Mouse (Mus musculus) monocyte, adult 2 months (primary cell): Measurements from ENCODE around the gene Apc2.

Experiments used
- DNase-seq, 2 experiments: peaks; one replicate each; pipeline ENCODE4 v3.0.0; 2022; ENCODE audit warnings: low spot score in 2 of 2, low read depth in 1 of 2

Gene Apc2

DNA sequence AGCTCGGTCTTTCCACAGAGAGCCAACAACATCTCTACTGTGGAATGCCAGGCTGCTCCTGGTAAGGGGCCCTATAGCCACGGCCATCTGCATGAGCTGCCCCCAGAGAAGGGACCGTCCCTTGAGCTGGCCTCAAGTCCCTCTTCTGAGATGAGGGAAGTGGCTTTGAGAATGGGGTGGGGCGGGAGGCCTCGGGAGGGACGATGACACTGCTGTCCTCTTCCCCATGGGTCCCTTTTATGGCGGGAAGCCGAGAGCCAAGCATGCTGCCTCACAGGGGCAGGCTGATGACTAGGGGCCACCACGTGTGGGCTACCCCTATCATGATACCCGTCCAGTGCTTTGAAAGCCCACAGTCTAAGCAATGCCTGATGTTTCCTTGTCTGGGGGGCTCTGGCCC is 21.2 kb downstream of the Apc2 start:
- no peak for DNase-seq

DNA sequence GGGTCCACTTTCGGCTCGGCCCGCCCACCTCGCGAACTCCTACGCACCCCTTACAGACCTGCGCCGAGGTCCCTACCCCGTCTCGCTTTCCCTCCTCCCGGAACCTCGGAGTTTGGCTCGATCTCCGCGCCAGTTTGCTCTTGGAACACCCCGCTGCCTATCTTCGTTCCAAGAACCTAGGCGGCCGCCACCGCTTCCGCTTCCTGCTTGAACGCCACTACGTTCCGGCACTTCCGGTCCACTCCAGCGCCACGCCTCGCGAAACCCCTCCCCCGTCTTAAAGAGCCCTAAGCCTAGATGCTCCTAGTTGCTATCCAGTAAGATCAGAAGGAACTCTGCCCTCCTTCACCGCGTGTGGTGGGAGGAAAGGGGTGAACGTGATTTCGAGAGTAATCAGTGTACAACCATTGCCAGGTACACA is 24.6 kb downstream of the Apc2 start, which contains the start of gene 2310011J03Rik:
Gene 2310011J03Rik, minus strand, starts transcription at position 198 of the 421 bp plus-strand sequence.
- peak; percentile 72 to 80 for DNase-seq

DNA sequence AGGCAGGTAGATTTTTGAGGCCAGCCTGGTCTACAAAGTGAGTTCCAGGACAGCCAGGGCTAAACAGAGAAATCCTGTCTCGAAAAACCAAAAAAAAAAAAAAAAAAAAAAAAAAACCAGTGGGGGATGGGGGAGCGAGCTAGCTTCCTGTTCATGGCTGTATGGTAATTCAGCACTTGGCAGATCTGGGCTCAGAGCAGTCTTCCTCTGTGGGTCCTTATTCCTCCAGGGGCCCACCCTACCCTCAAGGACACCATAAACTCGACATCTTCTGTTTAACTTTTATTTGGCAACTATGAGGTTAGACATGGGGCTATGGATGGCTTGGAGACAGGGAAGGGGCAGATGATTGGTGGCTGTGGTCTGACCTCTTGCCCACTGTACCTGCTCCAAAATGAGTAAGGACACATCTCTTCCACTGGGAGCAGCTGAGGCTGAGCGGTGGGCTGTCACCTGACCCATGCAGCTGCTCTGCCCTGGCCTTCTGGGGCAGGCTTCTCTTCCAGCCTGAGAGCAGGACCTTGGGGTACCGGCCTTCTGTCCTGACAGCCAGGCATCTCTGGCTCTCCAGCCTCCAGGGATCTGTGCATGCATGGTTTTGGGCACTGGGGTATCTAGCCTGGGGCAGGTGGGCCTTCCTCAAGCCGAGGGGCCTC is 25.4 kb downstream of the Apc2 start:
- no peak for DNase-seq

- no peak for DNase-seq
Observed at GRCm38 (mm10) chr10:80321670-80322581, 26.1 kb downstream of the Apc2 start.

- no peak for DNase-seq
Observed at GRCm38 (mm10) chr10:80322811-80323211, 27.0 kb downstream of the Apc2 start.

DNA sequence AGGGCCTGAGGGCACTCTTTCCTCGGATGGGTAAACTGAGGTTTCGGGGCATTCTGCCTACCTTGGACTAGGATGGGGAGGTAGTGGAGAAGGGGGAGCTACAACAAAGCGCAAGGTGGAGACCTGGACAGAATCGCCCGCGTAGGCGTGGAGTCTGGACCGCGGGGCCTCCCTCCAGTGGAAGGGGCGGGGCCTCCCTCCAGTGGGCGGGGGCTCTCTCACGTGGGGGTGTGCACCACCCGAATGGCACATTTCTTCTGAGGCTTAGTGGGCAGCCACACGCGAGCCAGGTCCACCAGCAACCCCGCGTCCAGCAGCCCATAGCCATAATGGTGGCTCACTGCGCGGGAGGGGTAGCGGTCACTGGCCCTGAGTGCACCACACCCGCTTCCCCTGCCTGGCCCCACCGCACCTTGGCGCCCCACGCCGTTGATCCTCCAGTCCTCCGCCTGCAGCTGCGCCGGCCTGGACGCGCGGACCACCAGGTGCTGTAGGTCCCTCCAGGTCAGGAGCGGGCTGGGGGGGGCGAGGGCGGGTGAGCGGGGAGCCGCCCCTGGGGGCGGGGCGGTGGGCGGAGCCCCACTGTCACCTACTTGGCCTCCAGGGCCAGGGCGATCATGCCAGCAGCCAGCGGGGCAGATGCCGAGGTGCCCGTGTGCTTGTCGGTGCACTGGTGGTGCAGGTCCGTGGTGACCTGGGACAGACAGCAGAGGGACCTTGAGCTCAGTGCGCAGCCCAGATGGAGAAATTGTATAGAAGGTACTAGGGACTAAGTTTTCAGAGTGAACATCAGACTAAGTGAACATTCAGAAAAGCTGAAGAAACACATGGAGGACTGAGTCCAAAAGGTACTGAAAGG is 27.7 kb downstream of the Apc2 start:
- DNase-seq, result peak in 1 of 2 experiments; percentile 49

DNA sequence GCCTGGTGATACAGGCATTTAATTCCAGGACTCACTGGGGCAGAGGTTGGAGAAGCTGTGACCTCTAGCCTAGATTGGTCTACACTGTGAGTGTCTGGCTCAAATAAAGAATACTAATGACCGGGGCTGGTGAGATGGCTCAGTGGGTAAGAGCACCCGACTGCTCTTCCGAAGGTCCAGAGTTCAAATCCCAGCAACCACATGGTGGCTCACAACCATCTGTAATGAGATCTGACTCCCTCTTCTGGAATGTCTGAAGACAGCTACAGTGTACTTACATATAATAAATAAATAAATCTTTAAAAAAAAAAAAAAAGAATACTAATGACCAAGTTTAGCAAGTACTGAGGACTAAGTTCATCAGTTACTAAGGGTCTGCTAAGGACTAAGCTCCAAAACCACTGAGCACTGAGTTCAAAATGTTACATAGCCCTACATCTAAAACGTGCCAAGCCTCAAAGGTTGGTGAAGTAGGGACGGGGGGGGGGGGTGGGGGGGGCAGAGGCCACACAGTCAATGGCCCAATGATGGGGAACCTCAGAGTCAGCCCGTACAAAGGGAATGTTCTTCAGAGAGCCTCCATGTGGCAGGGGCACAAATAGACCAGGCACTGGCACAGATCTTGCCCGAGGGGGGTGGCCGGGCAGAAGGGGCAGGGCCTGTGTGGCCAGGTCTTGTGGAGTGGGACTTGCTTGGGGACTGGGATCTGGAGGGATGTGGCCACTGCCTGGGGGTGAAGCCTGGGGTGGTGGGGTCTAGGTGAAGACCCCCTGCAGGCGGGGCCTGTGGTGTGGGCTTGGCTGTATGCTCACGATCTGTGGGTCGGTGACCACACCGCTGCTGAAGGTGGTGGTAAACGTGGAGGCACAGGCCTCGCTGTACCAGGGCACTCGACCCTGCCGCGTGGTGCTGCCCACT is 28.6 kb downstream of the Apc2 start:
- no peak for DNase-seq

DNA sequence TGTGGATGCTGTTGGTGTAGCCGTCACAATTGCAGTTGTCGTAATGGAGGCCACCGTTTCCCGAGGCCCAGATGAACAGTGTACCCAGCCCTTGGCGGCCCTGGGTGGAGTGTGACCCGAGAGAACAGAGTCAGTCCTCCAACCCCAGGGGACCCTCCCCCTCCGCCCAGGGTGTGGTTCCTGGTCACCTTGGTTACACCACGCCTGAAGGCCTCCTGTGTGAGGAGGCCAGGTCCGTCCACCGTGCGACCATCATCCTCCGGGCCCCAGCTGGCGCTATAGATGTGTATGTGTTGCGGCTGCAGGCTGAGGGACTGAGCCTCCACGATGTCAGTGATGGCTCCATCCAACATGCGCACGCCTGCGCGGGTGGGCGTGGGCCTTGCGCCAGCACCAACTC is 29.3 kb downstream of the Apc2 start:
- no peak for DNase-seq

DNA sequence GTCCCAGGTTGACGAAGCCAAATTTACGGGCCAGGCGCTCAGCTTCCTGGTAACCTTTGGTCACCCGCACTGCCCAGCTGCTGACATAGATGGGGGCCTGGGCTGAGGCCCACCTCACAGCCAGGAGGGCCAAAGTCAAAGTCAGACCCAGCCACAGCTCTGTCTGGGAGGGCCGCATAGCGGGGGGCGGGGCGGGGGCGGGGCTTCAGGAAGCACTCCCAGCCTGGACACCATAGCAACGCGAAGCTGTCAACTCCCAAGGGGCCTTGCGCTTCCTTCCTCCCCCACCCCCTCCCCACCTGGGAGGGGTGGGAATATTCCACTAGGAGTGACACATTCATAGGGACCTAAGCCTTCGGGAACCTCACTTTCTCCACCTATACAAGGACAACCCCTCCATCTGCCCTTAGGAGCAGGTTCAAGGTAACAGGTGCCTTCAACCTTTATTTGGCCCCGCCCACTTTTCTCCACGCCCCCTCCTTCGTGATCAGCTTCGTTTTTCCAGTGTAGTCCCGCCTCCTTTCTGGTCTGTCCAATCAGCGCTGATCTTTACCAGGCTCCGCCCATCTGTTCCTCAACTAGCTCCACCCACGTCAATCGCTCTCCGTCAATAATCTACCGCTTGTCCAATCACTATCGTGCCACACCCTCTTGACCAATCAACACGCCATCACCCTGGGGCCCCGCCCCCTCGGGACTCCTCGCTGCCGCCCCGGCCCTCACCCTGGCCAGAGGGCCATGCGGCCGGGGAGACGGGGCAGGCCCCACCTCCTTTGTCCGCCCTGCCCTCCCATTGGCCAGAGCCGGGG is 33.7 kb downstream of the Apc2 start, which contains the start of the genes Pcsk4 and Reep6:
Gene Pcsk4, minus strand, starts transcription at position 226 of the 809 bp plus-strand sequence.
Gene Reep6, plus strand, starts transcription at position 681 of the 809 bp plus-strand sequence.
- DNase-seq, result peak; percentile 89 to 91

DNA sequence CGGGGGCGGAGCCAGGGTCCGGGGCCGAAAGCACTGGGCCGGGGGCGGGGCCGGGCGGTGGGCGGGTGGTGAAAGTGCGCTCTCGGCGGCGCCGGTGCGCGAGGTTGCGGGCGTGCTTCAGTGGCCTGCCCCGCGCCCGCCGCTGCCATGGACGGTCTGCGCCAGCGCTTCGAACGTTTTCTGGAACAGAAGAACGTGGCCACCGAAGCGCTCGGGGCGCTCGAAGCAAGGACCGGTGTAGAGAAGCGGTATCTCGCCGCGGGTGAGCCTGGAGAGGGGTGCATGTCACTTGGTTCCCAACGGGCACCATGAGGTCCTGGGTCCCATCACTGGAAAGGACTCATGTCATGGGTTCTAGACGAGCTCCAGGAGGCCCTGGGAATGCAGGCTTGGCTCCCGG is 34.3 kb downstream of the Apc2 start:
- DNase-seq, result no peak

DNA sequence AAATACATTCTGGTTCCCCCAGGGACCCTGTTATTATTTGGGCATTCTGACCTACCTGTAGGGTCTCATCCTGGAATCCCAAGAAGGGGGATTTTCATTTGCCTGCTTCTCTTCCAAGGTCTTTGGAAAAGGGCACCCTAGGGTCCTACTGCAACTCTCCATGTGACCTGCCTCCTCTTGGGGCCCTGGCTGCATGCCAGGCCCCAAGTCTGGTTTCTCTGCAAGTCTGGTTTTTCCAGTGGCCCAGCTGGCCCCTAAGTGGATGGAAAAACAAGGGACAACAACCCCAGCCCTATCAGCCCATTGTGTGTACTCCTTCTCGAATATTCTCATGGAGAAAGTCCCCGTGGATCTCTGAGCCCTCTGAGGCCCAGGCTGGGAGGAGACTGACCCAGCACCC is 35.1 kb downstream of the Apc2 start:
- no peak for DNase-seq

DNA sequence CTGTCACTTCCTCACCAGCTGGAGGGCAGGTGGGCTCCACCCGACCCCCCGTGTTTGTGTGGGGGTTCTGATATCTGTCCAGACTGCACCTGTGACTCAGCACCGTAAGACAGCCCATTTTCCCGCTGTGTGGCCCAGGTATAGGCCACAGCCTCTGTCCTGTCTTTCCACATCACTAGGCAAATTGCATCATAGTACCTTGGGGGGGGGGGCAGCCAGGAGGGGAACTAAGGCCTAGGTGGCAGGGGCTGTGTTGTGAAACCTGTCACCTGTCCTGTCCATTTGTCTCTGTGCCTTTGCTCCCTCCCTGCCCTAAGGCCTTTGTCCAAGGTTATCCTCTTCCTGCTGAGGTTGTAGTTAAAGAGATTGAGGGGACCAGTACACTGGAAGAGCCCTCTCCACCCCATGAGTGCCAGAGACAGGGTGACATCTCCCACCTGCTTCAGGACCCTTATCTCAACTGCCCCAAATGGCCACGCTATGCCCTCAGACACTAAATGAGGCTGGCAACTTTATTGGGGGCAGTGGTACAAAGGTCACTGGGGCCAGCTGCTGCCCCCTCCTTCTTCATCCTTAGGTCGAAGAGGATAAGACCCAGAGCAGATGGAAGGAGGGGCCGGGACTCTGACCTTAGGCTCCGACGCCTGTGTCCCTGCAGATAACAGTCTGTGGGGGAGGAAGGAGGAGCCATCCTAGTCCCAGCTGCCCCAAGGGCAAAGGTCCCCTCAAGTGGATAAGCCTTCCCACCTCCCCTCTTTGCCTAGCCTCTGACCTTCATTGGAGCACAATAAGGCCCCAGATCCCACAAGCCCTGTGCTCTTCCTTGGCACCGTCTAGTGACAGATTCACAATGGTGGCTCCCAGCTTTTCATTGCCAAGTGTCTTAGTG is 36.1 kb downstream of the Apc2 start:
- no peak for DNase-seq

DNA sequence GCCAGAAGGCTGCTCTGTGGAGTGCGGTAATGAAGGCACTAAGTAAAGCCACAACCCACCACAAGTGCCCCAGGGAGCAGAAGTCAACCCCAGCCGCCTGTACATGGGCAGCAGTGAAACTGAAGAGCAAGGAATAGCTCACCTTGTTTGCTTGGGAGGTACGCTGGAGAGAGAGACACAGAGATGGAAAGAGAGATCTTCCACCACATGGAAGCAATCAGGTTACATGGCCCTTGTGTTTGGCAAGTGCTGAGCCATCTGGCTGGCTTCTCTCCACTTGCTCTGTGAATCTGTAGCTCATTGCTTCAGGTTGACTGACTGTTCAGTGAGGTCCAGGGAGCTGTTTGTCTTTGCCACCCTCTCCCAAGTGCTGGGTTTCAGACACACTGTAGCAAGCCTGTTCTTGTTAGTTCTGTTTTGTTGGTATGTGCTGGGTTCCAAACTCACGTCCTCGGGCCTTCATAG is 36.8 kb downstream of the Apc2 start:
- no peak for DNase-seq

- DNase-seq, result no peak
Observed at GRCm38 (mm10) chr10:80336263-80336662, 40.5 kb downstream of the Apc2 start.

- peak; percentile 43 to 79 for DNase-seq
Observed at GRCm38 (mm10) chr10:80339941-80340750, 44.4 kb downstream of the Apc2 start.

DNA sequence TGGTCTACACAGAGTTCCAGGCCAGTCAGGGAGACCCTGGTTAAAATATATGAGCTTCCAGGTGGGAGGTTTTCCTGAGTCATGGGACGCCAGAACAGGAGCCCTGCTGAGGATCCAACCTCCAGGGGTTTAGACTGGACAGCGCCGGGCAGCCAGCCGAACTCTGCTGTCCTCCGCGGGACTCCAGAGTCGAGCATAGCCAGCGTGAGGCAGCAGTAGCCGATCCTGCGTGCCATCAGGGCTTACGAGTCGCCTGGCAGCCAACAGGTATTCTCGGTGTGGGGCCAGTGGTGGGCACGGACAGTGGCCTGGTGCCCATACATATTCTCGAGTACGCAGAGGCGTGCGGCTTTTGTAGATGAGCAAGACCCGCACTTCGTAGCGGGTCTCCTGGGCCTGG is 45.2 kb downstream of the Apc2 start:
- no peak for DNase-seq
